Mouse (Mus musculus) stomach, postnatal 0 days (tissue): ENCODE results near the gene Ttc30b. TPM values are rescaled to one million over a fixed set of nuclear protein-coding genes. Genes with fewer than 3 reads are reported as not detected.

Experiments used
- ATAC-seq: fragments of 200-750 bp; cut with Nextera tagmentation; 2 replicates; pipeline ENCODE4 v1.8.0; 2017; ENCODE audit not compliant: low FRiP score, low TSS enrichment
- DNase-seq: peaks from one replicate; pipeline ENCODE4 v3.0.0-alpha.2; 2016; ENCODE audit warnings: low spot score
- H3K27ac ChIP-seq: fragments of 300-500 bp; sonication (generic); replicated peaks from 2 replicates; pipeline ENCODE4 v1.5.1; 2014; ENCODE audit warnings: mild to moderate bottlenecking, control low read depth
- H3K27me3 ChIP-seq: fragments of 300-500 bp; sonication (generic); 2 replicates; pipeline ENCODE4 v1.6.1; 2014; ENCODE audit warnings: low read length; ENCODE audit not compliant: control insufficient read depth, insufficient read depth
- H3K36me3 ChIP-seq: fragments of 300-500 bp; sonication (generic); 2 replicates; pipeline ENCODE4 v1.6.1; 2014; ENCODE audit warnings: low read length, mixed read lengths; ENCODE audit not compliant: control insufficient read depth, insufficient read depth
- H3K4me1 ChIP-seq: fragments of 300-500 bp; sonication (generic); replicated peaks from 2 replicates; pipeline ENCODE4 v1.6.1; 2014; ENCODE audit warnings: antibody characterized with exemption; ENCODE audit not compliant: control insufficient read depth, insufficient read depth
- H3K4me2 ChIP-seq: fragments of 300-500 bp; sonication (generic); replicated peaks from 2 replicates; pipeline ENCODE4 v1.6.1; 2014; ENCODE audit warnings: low read depth, mild to moderate bottlenecking, control low read depth, moderate library complexity
- H3K4me3 ChIP-seq: fragments of 300-500 bp; sonication (generic); 2 replicates; pipeline ENCODE4 v1.5.1; 2014; ENCODE audit warnings: low read depth, low read length, control low read depth
- H3K9ac ChIP-seq: fragments of 300-500 bp; sonication (generic); 2 replicates; pipeline ENCODE4 v1.6.1; 2014; ENCODE audit warnings: mild to moderate bottlenecking, low read length, control low read depth, mixed read lengths
- H3K9me3 ChIP-seq: fragments of 300-500 bp; sonication (generic); 2 replicates; pipeline ENCODE4 v1.6.1; 2016; ENCODE audit warnings: low read length; ENCODE audit not compliant: control insufficient read depth
- CTCF ChIP-seq: IDR thresholded peaks from 2 replicates; pipeline ENCODE4 v1.5.1; 2016; ENCODE audit warnings: antibody characterized with exemption, low read depth, mild to moderate bottlenecking, moderate library complexity
- EP300 ChIP-seq: optimal IDR thresholded peaks from 2 replicates; pipeline ENCODE3; 2016; ENCODE audit warnings: antibody characterized with exemption
- WGBS: fragments of 180-500 bp; shearing (Covaris S2); extraction: QIAGEN DNeasy Blood & Tissue Kit; methylation state at CpG from one replicate; pipeline ENCODE4 v1.1.7; 2014; 5-methylcytosine and 5-hydroxymethylcytosine counted together
- polyA plus RNA-seq: library from polyadenylated mRNA; unstranded; fragments of >200 nt; fragmentation: Nextera tagmentation; extraction: Ambion mirVana; gene quantifications from 2 replicates; pipeline ENCODE4 v1.2.1, GENCODE M21; 2015

Gene Ttc30b
- polyA plus RNA-seq, 1 experiment from 2014 or later: 10.6 TPM

DNA sequence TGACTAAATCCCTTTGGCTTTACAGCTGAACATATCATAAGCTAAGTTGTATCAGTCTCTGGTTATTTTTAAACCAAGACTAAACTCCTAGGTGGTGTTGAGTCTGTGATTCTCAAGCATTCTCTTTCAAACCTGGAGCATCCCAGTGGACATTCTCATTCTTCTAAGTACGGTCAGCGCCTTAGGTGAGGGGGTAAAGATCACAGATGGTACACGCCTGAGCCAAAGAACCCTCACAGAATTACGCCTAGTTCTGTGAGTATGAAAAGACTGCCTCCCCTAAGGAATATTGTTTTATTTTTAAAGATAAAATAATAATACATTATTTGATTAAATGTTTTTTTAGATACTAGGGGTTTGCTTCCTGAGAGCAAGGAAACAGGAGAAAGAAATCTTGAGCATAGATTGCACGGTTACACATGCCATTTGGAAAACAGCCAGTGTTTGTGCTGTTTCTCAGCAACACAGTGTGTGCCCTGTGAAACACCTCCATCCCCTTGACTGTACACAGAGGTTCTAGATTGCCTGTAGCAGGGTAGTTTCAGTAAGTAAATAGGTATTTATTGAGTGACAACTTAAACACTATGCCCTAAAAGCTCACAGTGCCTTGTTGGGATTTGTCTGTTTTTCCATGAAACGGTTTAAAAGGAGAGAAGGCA is 8.5 kb downstream of the Ttc30b start:
- peak; percentile 59 for DNase-seq
- peak; percentile 84; the same call in 1 of the 2 replicates for ATAC-seq
- Histone ChIP-seq H3K9me3 (no peaks in the 10 kb centered on the region), H3K9ac (no peak overlapping the region), H3K4me2 (no peak overlapping the region), H3K36me3 (no peaks in the 10 kb centered on the region; the same call in none of the 2 replicates), H3K4me3 (no peak overlapping the region), H3K27ac (no peak overlapping the region), H3K4me1 (no peaks in the 10 kb centered on the region), H3K27me3 (no peaks in the 10 kb centered on the region)
- 77% methylated on average over 6 of the region's 6 CpGs for WGBS
- TF ChIP-seq CTCF: no peak
- no peak for TF ChIP-seq EP300

DNA sequence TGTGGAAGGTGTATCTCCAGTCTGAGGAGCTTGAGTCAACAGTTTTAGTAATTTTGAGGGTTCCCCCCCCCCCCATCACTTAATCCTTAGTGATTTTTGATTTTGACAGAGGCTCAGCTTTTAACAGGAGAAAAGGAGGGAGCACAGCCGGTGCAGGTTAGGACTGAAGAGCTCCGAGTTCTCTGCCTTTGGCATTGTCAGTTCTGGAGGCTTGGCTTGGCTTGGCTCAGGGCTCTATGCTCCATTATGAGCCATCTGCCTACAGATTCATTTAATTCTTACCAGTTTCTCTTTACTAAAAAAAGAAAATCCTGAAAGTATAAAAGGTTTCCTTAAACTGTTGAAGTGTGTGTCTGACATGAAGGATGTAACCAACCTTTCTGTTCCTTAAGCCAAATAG is 9.2 kb downstream of the Ttc30b start:
- no peak for TF ChIP-seq EP300
- 83% methylated on average over 2 of the region's 2 CpGs for WGBS
- Histone ChIP-seq H3K36me3 (no peaks in the 10 kb centered on the region; the same call in none of the 2 replicates), H3K9me3 (no peaks in the 10 kb centered on the region), H3K9ac (no peak overlapping the region), H3K4me1 (no peaks in the 10 kb centered on the region), H3K27me3 (no peaks in the 10 kb centered on the region), H3K27ac (no peak overlapping the region), H3K4me2 (no peak overlapping the region), H3K4me3 (no peak overlapping the region)
- no peak for ATAC-seq
- no peak for DNase-seq

DNA sequence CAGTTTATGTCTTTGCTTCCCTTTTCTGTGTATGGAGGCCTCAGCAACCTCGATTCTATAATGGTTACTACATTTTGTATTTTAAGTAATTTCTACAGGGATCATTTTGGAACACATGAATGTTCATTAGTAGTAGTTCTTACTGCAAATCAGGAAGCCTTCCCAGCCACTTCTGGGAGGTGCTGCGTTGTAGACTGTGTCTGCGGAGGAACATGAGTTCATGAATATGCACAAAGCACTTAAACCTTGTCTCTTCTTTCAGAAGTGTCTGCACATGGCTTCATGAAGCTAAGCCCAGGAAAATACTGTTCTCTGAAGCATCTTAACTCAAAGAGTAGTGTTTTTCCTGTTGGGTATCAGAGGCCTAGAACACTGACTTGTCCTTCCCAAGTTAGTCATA is 10.4 kb downstream of the Ttc30b start:
- H3K36me3 ChIP-seq: no peaks in the 10 kb centered on the region; the same call in none of the 2 replicates
- no peak for ATAC-seq
- no peaks in the 10 kb centered on the region for H3K27me3 ChIP-seq
- H3K4me2 ChIP-seq: no peak overlapping the region
- H3K9ac ChIP-seq: no peak overlapping the region
- DNase-seq: no peak
- 93% methylated on average over 3 of the region's 3 CpGs for WGBS
- H3K27ac ChIP-seq: no peak overlapping the region
- TF ChIP-seq CTCF: no peak
- no peak for TF ChIP-seq EP300
- no peaks in the 10 kb centered on the region for H3K9me3 ChIP-seq
- no peak overlapping the region for H3K4me3 ChIP-seq
- H3K4me1 ChIP-seq: no peaks in the 10 kb centered on the region

DNA sequence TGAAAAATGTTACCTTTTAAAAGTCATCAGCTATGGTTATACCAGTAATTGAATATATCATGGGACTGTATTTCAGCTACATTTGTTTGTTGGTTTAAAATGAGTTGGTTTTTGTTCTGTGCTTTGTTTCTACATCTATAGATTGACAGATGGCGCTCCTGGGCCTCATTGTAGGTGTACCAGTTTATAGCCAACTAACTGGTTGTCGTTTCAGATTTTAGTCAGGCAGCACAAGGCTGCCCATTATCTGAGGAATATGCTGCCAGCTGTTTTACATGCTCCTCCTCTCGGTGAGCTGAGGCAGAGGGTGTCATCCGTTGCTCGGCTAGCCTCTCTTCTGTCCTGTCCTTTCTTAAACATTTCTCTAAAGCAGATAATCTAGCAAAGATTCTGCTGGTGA is 12.3 kb downstream of the Ttc30b start:
- no peak for TF ChIP-seq EP300
- no peak for TF ChIP-seq CTCF
- Histone ChIP-seq H3K9me3 (no peaks in the 10 kb centered on the region), H3K4me2 (no peak overlapping the region), H3K4me3 (no peak overlapping the region), H3K36me3 (no peaks in the 10 kb centered on the region; the same call in 1 of the 2 replicates), H3K27ac (no peak overlapping the region), H3K9ac (no peak overlapping the region), H3K27me3 (no peaks in the 10 kb centered on the region), H3K4me1 (no peaks in the 10 kb centered on the region)
- ATAC-seq (no peak), DNase-seq (no peak)
- 74% methylated on average over 5 of the region's 5 CpGs for whole genome bisulfite sequencing

DNA sequence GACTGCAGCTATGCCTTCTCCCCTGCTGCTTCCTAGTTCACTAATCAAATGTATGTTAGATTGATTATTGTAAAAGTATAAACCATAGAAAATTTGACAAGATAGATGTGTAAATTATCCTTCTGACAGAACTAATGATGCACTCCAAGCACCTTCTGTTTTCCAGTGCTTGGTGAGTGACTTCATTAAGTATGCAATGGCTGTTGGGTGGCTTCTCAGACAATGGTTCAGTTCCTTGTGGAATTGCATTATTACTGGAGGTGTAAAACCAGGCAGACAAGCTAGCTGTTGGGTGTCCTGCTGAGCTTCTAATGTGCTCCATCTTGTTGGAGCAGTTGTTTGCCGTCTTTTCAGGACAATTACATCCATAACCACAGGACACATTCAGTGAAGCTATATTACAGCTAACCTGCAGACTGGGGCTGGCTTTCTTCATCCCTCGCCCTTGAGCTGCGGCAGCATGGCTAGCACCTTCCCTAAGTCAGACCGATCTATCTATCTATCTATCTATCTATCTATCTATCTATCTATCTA is 14.5 kb downstream of the Ttc30b start:
- no peaks in the 10 kb centered on the region for H3K9me3 ChIP-seq
- H3K4me3 ChIP-seq: no peak overlapping the region
- H3K27me3 ChIP-seq: no peaks in the 10 kb centered on the region
- TF ChIP-seq EP300 (no peak), CTCF (no peak)
- no peak overlapping the region for H3K9ac ChIP-seq
- H3K4me1 ChIP-seq: no peaks in the 10 kb centered on the region
- WGBS: 87% methylated on average over 4 of the region's 4 CpGs
- no peak overlapping the region for H3K27ac ChIP-seq
- ATAC-seq (no peak), DNase-seq (no peak)
- no peaks in the 10 kb centered on the region; the same call in 1 of the 2 replicates for H3K36me3 ChIP-seq
- no peak overlapping the region for H3K4me2 ChIP-seq

DNA sequence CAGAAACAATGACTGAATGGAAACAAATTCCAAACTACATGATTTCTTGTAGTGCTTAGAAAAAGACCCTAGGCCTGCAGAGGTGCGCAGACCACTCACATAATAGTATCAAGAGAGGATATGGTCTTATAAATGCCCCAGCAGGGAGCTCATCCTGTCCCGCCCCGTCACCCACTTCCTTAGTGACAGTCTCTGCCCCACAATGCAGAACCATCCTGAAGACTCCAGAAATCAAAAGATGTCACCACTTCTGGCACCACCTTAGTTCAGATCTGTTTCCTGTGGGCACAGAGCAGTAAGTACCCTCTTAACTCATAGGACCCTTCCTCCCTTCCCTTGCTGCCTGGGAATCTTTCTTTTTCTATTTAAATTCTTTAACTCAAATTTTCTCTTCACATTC is 23.3 kb downstream of the Ttc30b start:
- H3K4me3 ChIP-seq: no peak overlapping the region
- DNase-seq: no peak
- H3K36me3 ChIP-seq: peaks cover 4% of the 10 kb centered on the region
- H3K4me1 ChIP-seq: no peaks in the 10 kb centered on the region
- no peak for TF ChIP-seq EP300
- no peak for TF ChIP-seq CTCF
- H3K9ac ChIP-seq: no peak overlapping the region
- no peaks in the 10 kb centered on the region for H3K27me3 ChIP-seq
- H3K9me3 ChIP-seq: no peaks in the 10 kb centered on the region
- no peak overlapping the region for H3K27ac ChIP-seq
- ATAC-seq: no peak
- no peak overlapping the region for H3K4me2 ChIP-seq
- WGBS: 95% methylated on average over 3 of the region's 3 CpGs
